Mouse (Mus musculus) CH12.LX (cell line): Measurements from ENCODE around the gene Rpl7l1.
"Not testable (repeated sequence)": the region's sequence is repeated elsewhere in the genome, so short reads cannot be mapped to it uniquely, and the experiment has no call there.

ENCODE experiments used
- CTCF ChIP-seq, 2 experiments: IDR thresholded peaks in 1 of 2; conservative IDR thresholded peaks in 1 of 2; 2 replicates each; pipeline ENCODE4 v1.5.1; 2011 to 2012; ENCODE audit warnings: low read depth in 2 of 2, low read length in 2 of 2, improper control_type of control experiment in 1 of 2, inconsistent platforms in 1 of 2, mild to moderate bottlenecking in 1 of 2, moderate library complexity in 1 of 2
- E2F4 ChIP-seq: IDR thresholded peaks from 2 replicates; pipeline ENCODE4 v1.6.1; 2011; ENCODE audit warnings: low read depth, low read length, improper control_type of control experiment; ENCODE audit not compliant: insufficient replicate concordance
- MAFK ChIP-seq: IDR thresholded peaks from 2 replicates; pipeline ENCODE4 v1.6.1; 2011; ENCODE audit warnings: low read length, improper control_type of control experiment; ENCODE audit not compliant: insufficient replicate concordance
- MEF2A ChIP-seq: IDR thresholded peaks from 2 replicates; pipeline ENCODE4 v1.6.1; 2014; ENCODE audit warnings: low read depth, mild to moderate bottlenecking, inconsistent platforms, low read length, improper control_type of control experiment, borderline replicate concordance
- NRF1 ChIP-seq: IDR thresholded peaks from 2 replicates; pipeline ENCODE4 v1.6.1; 2014; ENCODE audit warnings: low read depth, mild to moderate bottlenecking, inconsistent platforms, low read length, improper control_type of control experiment, moderate library complexity
- POLR2A ChIP-seq: IDR thresholded peaks from 2 replicates; pipeline ENCODE4 v1.6.1; 2011; ENCODE audit warnings: low read depth, mild to moderate bottlenecking, improper control_type of control experiment, low read length
- TCF12 ChIP-seq: IDR thresholded peaks from 2 replicates; pipeline ENCODE4 v1.6.1; 2014; ENCODE audit warnings: low read depth, mild to moderate bottlenecking, inconsistent platforms, low read length, improper control_type of control experiment

- TF ChIP-seq CTCF (conservative IDR thresholded peaks at IDR 0.05 in 1 of 2, IDR thresholded peaks at IDR 0.05 in 1 of 2; ENCODE audit: low read depth in 2 of 2, low read length in 2 of 2); TCF12; POLR2A; NRF1; E2F4; MEF2A; MAFK: not testable (repeated sequence)
These were observed 5.5 kb upstream of the Rpl7l1 start for GRCm38 (mm10) chr17:46787974-46788373.
